Mouse (Mus musculus): Measurements from ENCODE around the gene Xylt1.

DNA sequence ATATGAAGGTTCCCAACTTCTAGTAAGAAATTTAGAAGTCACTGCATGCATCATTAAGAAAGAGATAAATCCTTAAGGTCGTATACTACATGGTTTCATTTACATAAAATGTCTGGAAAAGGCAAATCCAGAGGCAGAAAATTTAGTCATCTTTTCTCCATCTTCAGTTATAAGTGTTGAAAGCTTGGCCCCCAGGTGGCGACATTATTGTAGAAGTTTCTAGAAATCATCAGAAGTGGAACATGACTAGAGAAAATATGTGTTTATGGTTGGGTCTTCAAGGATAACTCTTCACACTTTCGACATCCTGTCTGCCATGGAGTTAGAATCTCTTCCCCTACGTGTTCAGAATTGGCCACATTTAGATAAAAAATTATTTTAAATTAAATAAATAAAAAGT is 18.3 kb upstream of the Xylt1 start:
- TF ChIP-seq CTCF (IDR thresholded peaks at IDR 0.05; ENCODE audit: control insufficient read depth, insufficient read depth, low read length) (no peak), POLR2A (IDR thresholded peaks at IDR 0.05; ENCODE audit: borderline replicate concordance, control insufficient read depth, low read depth, low read length) (no peak)
